Mouse (Mus musculus) megakaryocyte, embryonic 14.5 days (primary cell): ENCODE data around the gene Snx5.

Experiments used
- FLI1 ChIP-seq: IDR thresholded peaks from 2 replicates; pipeline ENCODE4 v1.6.1; 2012; ENCODE audit warnings: low read length, inconsistent platforms, mixed read lengths
- GATA1 ChIP-seq: IDR thresholded peaks from 3 replicates; pipeline ENCODE4 v1.6.1; 2012; ENCODE audit warnings: mixed read lengths, low read length, inconsistent platforms, borderline replicate concordance

- TF ChIP-seq GATA1, result no peak
- no peak for TF ChIP-seq FLI1
These were observed 20.6 kb downstream of the Snx5 start for GRCm38 (mm10) chr2:144250111-144250510.
